Mouse (Mus musculus): ENCODE data around the gene Slc12a5.

Gene Slc12a5

GRCm38 (mm10) chr2:164960716-164961441 lies at the start of gene Slc12a5:
Gene Slc12a5 (plus strand): TSS chr2:164960802.
- WGBS = 1% methylated on average over 47 of the region's 54 CpGs

DNA sequence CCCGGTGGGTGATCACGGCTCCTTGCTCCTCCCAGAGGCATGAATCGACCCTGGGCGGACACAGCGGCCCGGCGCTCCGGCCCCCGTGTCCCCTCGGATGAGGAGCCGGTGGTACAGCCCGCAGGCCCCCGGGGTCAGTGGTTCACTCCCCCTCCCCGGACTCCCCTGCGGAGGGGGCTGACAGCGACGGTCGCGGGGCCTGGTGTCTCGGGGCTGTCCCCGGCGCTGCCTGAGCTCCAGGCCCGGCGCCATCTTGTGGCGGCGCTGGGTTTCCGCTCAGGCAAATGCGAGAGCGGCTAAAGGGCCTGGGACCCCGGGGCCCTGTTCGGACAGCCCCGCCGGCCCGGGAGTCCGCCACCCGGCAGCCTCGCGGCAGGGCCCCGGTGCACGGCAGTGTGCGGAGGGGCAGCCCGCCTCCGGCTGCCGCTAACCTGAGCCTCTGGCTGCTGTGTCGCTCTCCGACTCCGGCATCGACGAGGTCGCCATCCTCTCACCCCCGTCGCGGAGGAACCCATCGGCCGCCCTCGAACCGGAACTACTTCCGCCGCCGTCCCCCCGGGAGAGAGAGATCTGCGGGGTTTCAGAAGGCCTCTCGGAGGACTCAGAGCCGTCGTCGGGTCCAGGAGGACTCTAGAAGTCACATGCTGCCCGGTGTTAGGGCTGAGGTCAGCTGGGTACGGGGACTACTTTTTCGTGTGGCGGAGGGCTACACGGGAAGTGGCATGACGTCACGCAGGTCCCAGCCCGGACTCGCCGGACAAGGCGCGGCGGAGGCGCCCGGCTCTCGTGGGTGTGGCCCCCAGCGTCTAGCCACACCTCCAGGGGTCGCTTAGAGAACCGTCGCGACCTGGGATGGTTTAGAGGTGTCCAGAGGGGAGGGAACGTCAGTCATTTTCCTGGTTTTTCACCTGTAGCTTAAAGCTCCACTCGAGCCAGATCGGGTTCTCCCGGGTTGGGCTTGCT lies 49.2 kb upstream of the Slc12a5 start, which contains the start of gene Zfp335:
TSS of gene Zfp335 (minus strand) at position 672 of the 963 bp plus-strand sequence.
- under 1% methylated on average over 91 of the region's 91 CpGs for WGBS

DNA sequence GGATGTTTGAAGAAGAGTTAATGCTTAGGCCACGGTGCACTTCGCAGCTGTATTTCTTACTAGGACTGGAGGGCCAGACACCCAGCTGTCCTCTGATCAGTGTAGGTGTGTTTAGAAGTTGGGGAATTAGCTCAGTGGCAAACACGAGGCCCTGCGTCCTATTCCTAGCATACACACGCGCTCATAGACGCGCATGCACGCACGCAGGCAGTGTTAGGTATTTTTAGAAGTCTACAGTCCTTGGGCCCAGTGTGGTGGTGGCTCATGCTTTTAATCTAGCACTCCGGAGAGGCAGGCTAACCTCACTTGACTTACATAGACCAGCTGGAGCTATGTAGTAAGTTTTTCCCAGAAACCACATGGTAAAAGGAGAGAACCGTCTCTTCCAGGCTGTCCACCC lies 48.5 kb upstream of the Slc12a5 start:
- WGBS = 5% methylated on average over 12 of the region's 12 CpGs

DNA sequence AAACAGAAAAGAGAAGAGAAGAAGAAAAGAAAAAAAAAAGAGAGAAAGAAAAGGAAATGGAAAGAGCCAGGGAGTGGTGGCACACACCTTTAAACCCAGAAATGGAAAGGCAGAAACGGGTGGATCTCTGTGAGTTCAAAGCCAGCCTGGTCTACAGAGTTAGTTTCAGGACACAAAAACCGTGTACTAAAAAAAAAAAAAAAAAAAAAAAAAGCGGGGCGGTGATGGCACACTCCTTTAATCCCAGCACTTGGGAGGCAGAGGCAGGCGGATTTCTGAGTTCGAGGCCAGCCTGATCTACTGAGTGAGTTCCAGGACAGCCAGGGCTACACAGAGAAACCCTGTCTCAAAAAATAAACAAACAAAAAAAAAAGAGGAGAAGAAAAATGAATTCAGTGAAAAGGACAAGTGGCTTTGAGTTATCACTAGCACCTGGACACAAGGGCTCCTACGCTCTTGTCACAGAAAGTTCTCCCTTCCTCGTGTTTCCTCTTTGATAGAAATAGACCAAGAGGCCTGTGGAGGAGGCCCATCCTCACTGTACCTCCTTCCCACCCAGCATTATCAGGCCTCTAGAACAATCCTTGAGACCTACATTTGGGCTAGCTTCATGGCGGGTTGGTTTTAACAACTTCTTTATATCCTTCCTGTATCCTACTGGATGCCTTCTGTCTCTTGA lies 47.7 kb upstream of the Slc12a5 start:
- 73% methylated on average over 8 of the region's 9 CpGs for WGBS

- WGBS = 92% methylated on average over 2 of the region's 2 CpGs
Measured at GRCm38 (mm10) chr2:164913428-164913786, 47.2 kb upstream of the Slc12a5 start.

DNA sequence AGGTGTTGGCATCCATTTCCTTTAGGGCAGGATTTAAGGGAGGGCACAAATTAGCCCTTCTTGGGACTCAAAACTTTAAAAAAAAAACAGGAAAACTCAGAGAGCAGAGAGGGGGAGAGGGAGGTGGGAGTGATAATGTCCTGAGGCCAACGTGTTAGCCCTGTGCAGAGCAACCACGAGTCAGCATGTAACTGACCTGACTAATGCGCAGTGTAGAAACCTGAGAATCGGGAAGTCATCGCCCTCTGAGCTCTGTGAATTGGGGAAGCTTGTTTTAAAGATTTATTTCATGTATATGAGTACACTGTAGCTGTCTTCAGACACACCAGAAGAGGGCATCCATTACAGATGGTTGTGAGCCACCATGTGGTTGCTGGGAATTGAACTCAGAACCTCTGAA lies 43.8 kb upstream of the Slc12a5 start:
- 81% methylated on average over 5 of the region's 5 CpGs for WGBS

DNA sequence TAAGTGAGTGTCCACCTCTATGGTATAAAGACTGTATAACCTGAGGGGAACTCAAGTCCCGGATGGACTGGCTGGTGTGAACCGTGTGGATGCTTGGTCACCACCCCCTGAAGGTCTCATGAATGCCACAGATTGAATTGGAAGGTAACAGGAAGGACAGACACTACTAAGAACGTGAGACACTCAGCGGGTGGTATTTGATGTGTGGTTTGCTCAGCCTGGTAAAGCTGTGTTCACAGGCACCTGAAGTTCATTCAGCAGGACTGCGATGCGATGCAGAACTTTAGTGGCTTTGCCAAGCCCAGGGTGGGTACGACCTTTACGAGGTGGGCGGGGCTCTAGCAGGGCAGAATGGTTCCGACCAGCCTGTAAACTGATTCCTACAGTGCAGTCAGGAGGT lies 43.2 kb upstream of the Slc12a5 start:
- 72% methylated on average over 10 of the region's 10 CpGs for whole genome bisulfite sequencing

DNA sequence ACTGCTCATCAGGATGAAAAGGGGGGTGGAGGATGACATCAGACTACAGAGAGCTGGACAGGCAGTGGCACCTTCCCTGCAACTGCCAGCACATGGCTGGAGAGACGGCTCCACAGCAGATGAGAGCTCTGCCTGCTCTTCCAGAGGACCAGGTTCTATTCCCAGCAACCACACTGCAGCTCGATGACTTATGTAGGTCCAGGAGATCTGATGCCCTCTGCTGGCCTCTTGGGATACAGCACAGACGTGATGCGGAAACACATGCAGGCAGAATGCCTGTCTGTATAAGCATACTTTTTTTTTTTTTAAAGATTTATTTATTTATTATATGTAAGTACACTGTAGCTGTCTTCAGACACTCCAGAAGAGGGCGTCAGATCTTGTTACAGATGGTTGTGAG lies 42.3 kb upstream of the Slc12a5 start:
- WGBS = 66% methylated on average over 5 of the region's 5 CpGs

DNA sequence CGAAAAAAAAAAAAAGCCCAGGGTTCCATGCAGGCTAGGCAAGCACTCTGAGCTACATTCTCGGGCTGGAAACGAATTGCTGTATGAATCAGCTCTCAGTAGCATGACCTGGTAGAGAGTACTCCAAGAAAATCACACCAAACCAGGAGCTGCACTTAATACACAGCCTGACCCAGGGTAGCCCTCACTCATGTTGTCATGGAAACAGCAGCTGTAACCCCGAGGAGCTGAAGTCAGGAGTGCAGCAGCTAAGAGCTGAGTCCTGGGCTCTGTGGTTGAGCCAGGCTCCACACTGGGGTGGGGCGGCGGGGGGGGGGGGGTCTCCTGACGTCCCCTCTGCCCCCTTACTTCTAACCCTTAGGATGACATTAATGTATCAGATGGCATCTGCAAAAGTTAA lies 38.6 kb upstream of the Slc12a5 start:
- 56% methylated on average over 7 of the region's 7 CpGs for WGBS

- WGBS = 76% methylated on average over 4 of the region's 4 CpGs
Measured at GRCm38 (mm10) chr2:164923291-164923690, 37.3 kb upstream of the Slc12a5 start.

DNA sequence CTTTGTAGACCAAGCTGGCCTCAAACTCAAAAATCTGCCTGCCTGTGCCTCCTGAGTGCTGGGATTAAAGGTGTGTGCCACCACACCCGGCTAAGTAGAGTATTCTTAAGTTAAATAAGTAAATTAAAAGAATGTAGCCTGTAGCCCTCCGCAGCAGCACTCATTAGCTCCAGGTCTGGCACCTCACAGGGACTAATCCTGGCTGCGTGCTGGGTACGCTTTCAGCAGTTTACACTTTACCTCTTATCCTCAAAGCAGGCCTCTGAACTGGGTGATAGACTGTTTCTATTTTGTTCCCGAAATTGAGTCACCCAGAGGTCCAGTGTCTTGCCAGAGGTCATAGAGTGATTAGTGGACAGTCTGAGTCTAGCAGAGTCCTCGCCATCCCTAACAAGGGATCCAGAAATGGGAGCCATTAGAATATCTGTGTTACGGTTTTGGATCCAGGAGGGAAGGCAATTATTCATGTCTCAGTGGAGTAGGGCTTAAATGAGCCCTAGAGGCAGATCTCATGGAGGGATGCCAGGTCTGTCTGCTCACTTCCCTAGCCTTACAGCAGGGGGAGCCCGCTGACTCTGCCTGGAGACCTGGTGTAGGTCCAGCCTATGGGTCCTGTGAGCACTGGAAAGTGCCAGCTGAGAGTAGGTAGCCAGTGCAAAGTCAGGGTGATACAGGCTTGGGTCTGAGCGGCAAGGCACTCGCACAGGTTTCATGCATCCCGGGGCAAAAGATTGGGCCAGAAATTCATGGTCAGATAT lies 36.3 kb upstream of the Slc12a5 start:
- WGBS = 43% methylated on average over 11 of the region's 11 CpGs

GRCm38 (mm10) chr2:164930706-164931581 lies 29.7 kb upstream of the Slc12a5 start:
- WGBS = 64% methylated on average over 11 of the region's 11 CpGs

DNA sequence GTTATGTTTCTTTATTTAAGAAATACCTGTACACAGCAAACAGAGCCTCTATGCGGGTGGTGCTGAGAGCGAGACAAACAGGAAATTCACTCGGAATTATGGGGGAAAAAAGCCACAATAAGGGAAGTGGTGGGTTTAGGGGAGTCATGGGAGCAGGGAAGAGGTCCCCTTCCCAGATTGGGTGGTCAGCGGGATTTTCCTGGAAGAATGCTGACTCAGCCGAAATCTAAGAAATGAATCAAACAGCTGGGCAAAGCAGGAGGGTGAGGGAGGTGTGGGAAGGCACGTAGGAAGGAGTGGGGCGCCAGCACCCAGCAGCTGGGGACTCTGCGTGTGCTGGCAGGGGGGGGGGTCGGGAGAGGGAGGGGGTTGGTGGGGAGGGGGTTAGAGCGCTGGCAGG lies 27.1 kb upstream of the Slc12a5 start:
- WGBS = 40% methylated on average over 10 of the region's 10 CpGs

GRCm38 (mm10) chr2:164935991-164936390 lies 24.6 kb upstream of the Slc12a5 start:
- 68% methylated on average over 4 of the region's 4 CpGs for WGBS

GRCm38 (mm10) chr2:164938146-164939091 lies 22.2 kb upstream of the Slc12a5 start:
- 5% methylated on average over 39 of the region's 39 CpGs for WGBS

DNA sequence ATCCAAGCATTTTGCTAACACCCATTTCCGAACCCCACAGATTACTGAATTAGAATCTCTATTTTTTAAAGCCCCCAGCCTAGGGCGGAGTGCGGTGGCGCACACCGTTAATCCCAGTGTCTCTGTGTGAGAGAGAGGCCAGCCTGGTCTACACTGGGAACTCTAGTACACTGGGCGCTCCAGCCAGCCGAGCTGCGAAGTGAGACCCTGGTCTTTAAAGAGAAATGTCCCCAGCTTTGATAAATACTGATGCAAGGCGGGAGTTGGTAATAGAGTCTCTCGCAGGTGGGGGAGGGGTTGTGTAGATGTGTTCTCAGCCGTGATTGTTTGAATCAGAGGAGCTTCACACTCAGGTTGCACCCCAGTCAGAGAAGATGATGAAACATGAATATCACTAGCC lies 21.5 kb upstream of the Slc12a5 start:
- WGBS = 3% methylated on average over 11 of the region's 11 CpGs

- WGBS = 48% methylated on average over 10 of the region's 10 CpGs
Measured at GRCm38 (mm10) chr2:164940140-164940830, 20.3 kb upstream of the Slc12a5 start, which contains the start of gene Mmp9. Gene Mmp9 (plus strand): TSS chr2:164940780.

- 58% methylated on average over 5 of the region's 5 CpGs for WGBS
Measured at GRCm38 (mm10) chr2:164942692-164943290, 17.8 kb upstream of the Slc12a5 start.
